Mouse (Mus musculus) left cerebral cortex, adult 11 months (tissue): ENCODE measurements around the gene Fbxl21.

Experiments used
- DNase-seq: peaks from one replicate; pipeline ENCODE4 v3.0.0; 2022; ENCODE audit warnings: low spot score

Gene Fbxl21

DNA sequence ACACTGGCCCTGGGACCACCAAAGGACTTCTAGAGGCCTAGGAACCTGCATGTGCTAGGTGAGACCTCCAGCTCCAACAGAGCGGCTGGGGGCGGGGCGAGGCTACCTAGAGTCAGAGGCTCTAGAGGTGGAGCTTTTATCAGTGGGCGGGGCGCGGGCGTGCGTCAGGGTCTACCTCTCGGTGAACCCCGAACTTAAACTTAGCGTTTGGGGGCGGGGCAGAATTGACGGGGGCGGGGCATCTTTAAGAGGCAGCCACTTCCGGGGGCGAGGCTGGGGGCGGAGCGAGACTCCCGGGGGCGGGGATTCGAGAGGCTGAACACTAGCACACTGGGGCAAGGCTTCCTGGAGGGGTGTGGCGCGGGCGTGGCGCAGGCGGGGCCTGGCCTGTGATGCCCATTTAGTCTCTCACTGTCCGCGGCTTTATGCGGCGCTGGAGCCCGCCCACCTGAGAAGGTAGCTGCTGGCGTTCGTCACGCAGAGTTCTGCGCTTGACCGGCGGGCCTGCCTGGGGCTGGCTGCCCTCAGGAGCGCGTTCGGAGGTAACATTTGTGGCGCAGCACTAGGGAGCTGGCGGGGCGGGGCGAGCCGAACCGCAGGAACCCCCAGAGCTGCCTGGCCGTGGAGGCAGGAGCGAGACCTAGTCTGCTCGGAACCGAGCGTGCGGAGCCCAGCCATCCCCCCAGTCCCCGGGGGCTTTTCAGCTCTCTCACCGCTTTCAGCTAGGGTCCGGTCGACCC lies at the start of gene Fbxl21:
Gene Fbxl21 (plus strand): TSS at position 392 of the 740 bp plus-strand sequence.
- peak; percentile 88 for DNase-seq

DNA sequence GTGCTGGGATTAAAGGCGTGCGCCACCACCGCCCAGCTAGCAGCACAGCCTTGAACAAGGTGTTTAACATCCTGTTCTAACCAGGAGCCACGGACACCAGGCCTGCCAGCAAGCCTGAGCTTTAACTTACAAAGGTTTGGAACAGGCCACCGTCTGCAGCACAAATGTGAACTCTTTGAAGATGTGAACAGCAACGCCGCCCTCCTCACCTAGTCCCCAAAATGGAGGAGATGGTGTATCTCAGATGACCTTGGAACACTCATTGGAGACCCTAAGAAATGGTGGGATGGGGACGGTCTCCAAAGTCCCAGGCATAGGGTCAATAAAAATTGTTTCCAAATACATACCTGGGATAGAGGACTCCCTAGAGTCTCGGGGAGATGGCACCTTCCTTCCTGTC lies 49.6 kb upstream of the Fbxl21 start:
- DNase-seq = no peak

DNA sequence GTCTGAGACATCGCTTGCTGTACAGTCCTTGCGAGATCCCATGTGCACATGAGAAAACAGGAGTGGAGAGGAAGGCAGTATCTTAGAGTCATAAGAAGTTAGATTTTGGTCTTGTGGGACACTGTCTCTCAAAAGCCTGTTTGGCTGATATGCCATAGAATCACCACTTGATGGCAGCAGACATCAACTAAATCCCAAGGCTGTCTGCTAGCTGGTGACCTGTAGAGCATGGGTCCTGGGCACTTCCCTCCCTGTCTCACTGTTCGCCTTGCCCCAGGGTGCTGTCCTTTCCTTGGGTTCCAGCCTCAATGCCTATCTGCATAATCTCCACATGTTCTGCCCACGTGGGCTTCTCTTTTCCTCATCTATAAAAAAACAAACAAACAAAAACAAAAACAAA lies 46.9 kb upstream of the Fbxl21 start:
- DNase-seq = peak; percentile 39

DNA sequence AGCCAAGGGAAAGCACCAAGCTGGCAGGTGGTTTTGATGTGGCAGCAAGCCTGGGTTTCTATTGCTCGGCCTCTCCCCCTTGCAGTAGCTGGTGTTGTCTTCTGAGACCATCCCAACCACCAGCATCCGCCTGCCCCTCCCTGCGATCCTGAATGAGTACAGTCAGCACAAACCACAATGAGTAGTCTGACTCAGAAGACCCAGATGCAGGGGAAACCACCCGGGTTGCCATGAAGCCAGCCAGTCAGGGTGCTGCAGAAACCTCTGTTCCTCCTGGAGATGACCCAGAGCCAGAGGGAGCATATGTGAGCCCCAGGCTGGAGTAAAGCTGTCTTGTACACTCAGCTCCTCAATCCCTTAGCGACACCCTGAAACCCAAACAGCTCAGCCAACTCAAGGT lies 45.5 kb upstream of the Fbxl21 start:
- no peak for DNase-seq

DNA sequence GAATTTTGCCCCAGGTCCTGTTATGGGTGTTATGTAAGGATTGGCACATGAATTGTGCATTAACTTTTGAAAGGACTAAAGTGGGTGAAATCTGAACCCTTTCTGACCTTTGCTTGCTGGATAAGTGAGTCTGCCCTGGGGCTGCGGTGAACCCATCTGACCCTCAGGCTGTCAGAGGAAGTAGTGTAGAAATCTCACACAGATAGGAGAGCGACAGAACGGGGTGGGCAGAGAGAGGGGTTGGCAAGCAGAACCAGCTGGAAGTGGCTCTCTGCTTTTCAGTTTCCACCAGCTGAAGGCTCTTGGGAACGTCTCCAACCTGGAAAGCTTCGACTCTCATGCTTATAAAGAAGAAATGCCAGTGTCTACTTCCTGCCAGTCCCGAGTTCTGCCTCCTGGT lies 45.0 kb upstream of the Fbxl21 start:
- DNase-seq = no peak

DNA sequence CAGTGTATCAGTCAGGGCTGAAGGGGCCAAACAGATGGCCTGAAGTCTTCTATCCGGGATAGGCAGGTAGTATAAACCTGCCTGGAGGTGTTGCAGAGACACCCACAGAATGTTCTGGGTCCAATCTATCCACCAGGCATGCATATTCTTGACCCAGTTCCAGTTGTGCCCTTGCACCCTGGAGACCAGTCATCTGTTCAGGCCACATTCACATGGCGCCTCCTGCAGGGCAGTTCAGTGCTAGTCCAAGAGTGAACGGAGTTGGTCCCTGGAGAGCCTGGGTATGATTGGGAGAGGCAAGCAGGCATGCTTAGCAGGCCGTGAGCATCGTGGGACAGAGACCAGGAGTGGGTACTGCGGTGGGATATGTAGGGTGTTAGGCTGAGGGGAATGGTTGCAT lies 44.2 kb upstream of the Fbxl21 start:
- no peak for DNase-seq

DNA sequence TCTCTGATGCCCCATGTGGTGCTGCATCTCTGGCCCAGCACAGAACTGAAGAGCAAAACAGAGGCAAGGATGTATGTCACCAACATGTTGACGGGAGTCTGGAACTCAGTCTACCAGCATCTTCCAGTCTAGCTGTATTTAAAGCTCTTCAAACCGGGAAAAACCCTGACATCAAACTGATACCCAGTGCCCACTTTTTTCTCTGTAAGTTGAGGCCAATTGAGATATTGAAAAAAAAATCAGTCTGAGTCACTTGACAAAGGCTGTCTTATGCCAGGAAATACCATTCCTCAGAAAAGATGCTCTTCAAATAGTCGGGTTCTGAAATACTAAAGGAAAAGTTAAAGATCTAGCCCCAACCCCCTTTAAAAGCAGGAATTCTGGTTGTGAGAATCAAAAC lies 40.1 kb upstream of the Fbxl21 start, which contains the start of gene Il9:
Gene Il9 (minus strand): TSS at position 101 of the 400 bp plus-strand sequence.
- DNase-seq = no peak

DNA sequence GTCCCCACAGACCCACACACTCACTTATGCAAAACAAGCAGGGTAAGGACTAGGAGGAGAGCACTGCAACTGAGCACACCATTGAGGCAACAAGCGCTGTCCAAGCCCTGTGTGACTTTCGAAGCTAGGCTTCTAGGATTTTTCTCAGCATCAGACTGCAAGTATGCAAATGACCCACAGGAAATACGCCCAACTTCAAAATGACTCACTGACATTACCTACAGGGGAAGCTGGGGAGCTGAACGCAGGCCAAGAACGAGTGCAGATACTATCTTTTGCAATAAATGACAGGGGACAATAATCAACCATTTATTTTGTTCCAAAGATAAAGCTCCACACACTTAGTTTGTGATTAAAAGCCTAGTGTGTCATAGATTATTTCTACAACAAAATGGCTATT lies 34.3 kb upstream of the Fbxl21 start:
- no peak for DNase-seq

DNA sequence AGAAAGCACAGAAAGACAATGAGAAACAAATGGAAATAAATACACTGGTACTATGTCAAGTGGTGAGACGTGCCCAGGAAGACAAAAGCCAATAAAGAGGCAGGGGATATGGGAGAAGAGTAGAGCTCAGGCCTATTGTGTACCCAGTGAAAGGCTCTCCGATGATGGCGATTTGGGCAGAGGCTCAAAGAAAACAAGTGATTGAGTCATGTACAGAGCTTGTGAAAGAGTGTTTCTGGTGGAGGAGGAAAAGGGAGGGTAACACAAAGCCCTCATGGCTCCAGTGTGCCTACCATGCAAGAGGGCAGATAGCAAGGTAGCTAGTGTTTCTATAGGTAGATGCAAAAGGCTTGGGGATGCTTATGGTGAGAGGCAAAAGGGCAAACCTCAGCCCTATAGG lies 27.8 kb upstream of the Fbxl21 start:
- DNase-seq = no peak

DNA sequence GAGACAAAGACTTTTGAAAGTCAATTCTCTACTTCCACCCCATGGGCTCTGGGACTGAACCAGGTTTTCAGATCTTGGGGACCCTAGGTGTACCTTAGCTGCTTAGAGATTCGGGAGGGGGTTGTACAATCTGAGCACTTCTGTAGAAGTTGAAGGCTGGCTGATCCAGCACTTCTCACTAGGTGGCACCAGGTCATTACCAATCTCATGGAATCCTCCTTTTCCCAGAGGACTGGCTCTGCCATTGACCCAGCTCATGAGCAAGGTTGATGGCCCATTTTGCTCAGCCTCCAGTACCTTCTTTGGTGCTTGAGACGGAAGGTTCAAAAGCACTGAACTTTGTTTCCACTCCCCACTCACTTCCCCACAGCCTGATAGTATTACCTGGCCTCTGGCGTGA lies 22.1 kb upstream of the Fbxl21 start:
- DNase-seq = no peak

DNA sequence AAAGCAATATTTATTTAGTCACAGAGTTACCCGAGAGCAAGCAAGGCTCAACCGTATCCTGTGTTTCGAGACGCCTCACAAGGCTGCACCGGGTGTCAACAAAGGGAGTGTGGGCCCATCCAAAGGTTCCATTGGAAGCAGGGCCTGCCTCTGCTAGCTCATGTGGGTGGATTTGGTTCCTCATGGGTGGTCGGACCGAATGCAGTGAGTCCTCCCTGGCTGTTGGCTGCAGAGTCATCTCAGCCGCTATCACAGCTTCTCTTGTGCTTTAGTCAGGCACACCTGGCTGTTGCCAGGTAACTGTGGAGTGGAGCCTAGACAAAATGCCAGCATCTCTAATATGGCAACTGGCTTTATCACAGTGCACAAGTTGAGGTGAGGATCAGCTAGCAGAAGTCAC lies 21.6 kb upstream of the Fbxl21 start:
- DNase-seq = no peak

DNA sequence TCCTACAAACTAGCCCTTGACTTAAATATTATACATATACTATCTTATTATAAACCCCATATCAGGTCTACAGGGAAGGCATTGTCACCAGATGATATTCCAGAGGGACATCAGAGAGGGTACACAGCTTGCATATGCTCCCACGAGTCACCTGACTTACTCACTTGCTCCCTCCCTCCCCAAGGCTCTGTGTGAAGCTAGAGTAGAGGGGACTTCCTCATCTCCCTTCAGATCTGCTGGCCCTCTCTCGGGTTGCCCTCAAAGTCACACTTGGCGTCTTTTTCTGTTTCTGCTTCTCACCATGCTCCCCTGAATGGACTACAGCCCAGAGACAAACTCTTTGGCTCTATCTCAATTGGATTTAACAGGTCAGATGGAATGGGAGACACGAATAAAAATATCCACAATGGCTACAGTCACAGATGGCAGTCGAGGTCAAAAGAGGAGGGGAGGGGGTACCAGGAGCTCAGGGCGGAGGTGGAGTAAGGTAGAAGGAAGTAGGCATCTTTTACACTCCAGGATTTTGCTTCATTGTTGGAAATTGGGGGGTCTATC lies 20.3 kb upstream of the Fbxl21 start:
- DNase-seq = no peak

DNA sequence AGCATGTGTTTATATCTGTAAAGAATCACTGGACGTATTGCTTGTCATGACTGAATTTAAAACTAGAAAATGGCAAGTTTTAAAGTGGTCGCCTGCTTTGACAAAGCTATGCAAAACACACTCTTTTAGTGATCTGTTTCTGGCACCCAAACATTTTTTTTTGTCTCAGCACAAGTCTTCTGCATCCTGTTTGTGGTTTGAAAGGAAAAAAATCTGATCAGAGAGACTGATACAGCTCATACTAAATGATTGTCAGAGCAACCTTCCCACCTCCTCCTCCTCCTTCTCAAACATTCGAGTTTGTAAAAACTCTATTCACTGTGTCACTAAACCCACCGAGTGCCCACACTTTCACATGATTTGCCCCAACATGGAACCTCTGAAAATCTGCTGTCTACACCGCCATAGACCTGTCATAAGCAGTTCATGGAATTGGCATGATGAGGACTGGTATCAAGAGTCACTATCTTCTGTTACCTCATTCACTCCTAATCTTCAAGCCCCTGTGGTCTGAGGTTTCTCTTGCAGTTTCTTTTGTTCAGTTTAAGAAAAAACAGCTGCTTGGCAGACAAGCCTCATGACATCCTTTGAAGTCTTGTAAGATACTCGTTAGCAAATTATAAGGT lies 15.3 kb upstream of the Fbxl21 start:
- DNase-seq = no peak

DNA sequence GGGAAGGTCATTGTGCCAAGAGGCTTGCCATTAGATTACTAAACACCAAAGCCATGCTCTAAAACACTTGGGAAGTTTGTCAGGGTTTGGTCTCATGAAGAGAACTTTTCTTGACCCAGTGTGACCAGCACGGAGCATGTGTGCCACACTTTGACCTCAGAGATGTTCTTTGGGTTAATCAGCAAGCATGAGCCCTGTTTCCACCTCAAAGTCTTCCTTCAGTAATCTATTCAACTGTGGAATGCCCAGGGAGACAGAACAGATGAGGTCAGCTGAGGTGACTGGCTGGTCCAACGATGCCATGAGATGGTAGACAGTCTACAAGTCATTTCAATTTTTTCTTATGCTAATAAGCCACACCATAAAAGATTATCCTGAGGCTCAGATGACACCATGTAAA lies 12.5 kb upstream of the Fbxl21 start:
- DNase-seq = no peak

DNA sequence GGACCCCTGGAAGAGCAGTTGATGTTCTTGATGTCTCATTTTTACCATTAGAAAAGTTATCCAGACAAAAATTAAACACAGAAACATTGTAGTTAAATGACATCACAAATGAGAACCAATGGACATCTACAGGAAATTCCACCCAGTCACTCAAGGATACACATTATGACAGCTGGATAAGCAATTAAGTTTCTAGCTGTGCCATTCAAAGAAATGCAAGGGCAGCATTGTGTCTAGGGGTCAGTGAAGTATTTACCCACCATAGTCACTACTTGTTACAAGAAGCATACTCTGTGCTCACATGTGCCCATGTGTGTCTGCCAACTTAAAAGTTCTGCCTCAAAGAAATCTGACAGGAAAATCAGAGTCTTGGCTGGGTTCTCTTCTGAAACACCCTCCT lies 8.7 kb upstream of the Fbxl21 start:
- DNase-seq = no peak

DNA sequence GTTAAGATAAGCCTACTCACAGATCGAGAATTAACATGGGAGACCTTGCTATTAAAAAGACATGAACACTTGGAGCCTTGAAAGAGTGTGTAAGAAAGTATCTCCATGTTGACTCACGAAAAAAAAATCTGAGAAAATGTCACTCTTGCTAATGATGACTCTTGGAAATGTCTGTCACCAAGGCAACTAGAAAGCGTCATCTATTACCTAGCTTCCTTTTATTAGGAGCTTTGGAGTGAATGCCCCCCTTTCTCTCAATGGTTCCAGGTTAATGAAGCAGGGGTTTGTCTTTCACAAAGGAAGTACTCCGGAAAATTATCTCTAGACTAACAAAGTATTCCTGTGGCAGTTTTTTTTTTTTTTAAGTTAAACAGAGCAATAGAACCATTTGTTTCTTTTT lies 6.0 kb upstream of the Fbxl21 start:
- no peak for DNase-seq

DNA sequence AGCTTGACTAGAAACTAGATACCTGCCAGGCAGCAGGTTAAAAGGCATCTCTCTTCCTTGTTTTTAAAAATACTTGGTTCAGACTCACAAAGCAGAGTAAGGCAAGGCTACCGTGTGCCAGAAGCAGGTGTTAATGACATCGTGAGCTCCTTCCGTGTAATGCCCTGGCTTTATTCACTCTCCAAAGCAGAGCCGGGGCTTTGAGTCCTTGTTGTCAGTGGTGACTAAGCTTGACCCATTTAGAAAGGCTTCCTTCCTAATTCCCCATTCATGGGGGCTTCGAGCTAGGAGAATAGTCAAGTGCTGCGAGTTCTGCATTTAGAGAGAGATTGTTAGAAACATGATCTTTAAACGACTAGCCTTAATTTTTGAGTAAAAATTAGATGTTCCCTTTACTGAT lies 5.5 kb upstream of the Fbxl21 start:
- DNase-seq = no peak

DNA sequence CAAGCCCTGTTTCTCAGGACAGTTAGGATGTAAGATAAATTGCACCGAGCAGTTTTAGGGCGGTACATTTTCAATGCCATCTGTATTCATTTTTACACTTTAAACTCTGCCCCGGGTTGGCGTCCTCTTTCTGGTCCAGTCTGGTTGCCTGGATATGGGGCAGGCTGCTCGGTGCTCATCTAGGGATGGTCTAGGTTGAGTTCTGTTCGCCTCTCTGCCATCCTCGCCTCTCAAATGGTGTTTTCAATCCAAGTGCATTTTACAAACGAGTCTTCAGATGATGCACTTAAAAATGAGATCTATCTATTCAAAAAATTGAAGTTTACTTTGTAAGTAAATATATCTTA lies 522 bp downstream of the Fbxl21 start:
- no peak for DNase-seq

DNA sequence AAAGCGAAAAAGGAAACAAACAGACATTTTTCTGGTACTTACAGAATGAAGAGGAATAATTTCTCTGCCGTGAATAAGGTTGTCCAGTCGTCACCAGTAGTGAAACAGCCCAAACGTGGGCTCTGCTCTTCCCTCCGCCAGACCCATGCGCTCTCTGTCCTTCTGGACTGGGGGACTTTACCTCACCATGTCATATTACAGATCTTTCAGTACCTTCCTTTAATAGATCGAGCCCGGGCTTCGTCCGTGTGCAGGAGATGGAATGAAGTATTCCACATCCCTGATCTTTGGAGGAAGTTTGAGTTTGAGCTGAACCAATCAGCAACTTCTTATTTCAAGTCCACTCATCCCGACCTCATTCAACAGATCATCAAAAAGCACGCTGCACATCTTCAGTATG lies 4.6 kb downstream of the Fbxl21 start:
- DNase-seq = no peak

DNA sequence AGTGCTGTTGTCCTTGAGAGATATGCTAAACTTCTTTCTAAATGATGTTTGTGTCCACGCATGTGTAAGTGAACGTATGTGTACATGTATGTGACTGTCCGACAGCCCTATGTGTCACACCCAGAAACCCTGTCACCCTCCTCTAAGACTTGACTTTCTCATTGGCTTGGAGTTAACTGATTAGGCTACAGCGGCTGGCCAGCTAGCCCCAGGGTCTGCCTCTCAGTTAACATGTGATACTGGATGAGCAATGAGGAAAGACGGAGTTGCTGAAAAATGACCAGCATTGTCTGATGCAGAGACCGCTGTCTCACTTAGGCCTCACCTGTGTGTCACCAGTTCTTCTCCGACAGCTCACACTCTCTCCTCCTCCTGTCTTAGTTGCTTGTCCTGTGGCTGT lies 5.6 kb downstream of the Fbxl21 start:
- DNase-seq = no peak

DNA sequence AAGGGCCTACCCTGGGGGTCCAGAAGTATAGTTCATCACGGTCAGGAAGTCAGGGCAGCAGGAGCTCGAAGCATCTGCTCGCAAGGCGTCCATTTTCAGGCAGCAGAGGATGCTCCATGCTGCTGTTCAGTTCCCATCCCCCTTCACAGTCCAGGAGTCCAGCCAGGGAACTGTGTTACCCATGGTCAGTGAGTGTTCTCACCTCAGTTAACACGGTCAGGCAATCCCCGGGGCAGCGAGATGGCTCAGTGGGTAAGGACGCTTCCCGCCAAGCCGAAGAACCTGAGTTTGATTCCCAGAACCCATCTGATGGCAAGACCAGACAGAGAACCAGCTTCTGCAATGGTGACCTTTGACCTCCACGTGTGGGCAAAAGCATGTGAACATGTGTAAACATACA lies 6.0 kb downstream of the Fbxl21 start:
- DNase-seq = no peak

DNA sequence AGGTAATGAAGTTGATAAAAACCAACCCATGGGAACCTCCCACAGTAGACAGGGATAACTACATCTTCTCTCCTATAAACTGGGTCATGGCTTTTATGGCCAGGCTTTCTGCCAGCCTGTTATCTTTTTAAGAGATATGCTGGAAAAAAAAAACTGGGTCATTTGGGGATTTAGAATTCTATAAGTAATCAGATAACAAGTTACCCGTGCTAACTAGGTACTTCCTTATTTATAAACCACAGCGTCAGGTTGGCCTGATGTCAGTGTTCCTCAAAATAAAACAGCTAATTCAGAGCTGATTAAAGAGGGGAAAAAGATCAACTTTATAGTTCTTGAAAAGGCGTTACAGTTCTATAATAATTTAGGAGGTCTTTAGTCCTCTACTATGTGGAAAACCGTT lies 6.8 kb downstream of the Fbxl21 start:
- no peak for DNase-seq

DNA sequence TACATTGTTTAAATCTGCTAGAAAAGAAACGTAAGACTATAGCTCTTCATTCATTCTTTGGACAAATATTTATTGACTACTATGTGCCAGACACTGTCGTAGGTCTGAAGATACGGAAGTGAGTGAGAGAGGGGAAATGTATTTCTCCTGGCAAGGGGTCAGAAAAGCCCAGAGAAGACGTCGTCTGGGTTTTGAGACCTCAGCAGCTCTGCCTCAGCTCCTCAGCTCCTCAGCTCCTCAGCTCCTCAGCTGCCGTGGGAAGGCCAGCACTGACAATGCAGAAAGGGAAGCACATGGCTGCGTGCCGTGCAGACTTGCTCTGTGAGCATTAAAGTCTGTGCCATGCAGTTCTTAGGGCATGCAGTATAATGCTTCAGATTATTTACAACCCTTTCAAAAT lies 7.4 kb downstream of the Fbxl21 start:
- no peak for DNase-seq

DNA sequence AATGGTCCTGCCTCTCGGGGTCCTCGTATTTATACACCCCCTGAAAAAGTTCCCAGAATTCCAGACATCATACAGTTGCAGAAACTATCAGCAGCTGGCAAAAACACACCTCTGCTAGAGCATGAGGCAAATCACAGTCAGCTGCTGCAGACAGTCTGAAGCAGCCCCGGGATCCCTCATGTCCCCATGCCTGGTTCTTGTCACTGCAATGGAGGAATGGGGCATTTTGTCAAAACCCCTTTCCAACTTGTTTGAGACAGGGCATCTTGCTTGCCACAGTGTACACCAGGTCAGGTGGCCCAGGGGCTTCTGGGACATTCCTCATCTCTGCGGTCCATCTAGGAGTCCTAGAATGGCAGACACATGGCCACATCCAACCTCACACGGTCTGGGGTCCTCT lies 12.7 kb downstream of the Fbxl21 start:
- DNase-seq = no peak
